Mouse (Mus musculus) left cerebral cortex, postnatal 14 days (tissue): Measurements from ENCODE around the gene Igf2bp2. TPM values are rescaled to one million over a fixed set of nuclear protein-coding genes. Genes with fewer than 3 reads are reported as not detected.
A peak's percentile ranks its signal among the peaks of the same experiment; 100 is the strongest.

Experiments
- DNase-seq, 2 experiments: peaks; one replicate each; pipeline ENCODE4 v3.0.0; 2021 to 2022; ENCODE audit warnings: low spot score in 2 of 2, mixed read lengths in 1 of 2
- intact Hi-C: fragments of 180-260 bp; cut with DNase I; formaldehyde crosslinking; loops from one replicate; pipeline ENCODE4 v1.15.1; 2025
- total RNA-seq, 2 experiments: library from RNA; stranded (reverse); gene quantifications; 2 replicates each; pipeline ENCODE4 v1.2.3; 2021

The Igf2bp2 gene
- total RNA-seq, 2 experiments from 2014 or later = 1.8 to 3.6 TPM

DNA sequence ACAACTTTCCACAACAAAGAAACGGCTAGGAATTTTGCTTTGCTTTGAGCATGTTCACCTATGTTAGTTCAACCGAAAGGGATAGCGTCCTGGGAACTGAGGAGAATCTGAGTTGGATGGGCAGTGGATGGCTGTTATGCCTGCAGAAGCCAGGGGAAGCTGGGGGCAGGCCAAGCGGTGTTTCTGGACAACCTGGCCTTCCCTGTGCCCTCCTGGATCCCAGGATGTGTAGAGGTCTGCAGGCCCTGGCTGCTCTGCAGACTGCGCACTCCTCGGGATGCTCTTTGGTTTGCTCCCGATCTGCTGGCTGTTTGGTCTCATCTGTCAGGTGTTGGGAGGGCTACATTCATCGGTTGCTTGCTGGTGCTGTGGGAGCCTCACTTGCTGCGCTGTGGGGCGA is 102.7 kb downstream of the Igf2bp2 start:
- intact Hi-C loops = no loop called here
- DNase-seq = no peak

DNA sequence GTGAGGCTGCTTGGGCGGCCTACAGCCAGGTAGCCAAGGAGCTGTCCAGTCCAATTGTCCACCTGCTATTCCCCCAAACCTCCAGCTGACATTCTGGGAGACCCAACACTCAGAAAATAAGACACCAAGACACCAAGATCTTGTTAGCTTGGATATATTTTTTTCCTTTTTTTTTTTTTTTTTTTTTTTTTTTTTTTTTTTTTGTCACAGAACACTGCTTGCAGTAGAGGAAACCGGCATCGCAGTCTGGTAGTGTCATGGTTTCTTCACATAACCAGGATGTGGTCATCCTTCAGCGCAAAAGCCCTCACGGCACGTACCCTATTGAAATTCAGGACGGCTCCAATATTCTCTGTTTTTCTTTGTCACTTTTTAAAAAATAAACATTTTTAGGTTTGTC is 104.2 kb downstream of the Igf2bp2 start:
- intact Hi-C loops = no loop called here
- no peak for DNase-seq

DNA sequence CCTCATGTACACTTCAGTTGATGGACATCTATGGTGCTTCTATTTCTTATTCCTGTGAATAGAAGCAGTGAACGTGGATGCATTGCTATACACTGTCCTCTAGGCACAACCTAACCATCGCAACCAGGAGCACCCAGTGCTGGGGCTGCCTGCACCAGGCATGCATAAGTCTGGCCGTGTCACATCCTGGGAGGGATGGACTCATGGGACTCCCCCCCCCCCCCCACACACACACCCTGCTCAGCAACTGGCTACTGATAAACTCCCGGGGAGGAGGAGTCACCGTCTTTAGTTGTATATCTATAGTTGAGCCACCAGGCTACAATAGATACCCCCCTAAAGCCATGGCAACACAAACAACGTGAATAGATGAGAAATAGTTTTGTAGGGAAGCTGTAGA is 105.6 kb downstream of the Igf2bp2 start:
- no peak for DNase-seq
- intact Hi-C loops = no loop called here

DNA sequence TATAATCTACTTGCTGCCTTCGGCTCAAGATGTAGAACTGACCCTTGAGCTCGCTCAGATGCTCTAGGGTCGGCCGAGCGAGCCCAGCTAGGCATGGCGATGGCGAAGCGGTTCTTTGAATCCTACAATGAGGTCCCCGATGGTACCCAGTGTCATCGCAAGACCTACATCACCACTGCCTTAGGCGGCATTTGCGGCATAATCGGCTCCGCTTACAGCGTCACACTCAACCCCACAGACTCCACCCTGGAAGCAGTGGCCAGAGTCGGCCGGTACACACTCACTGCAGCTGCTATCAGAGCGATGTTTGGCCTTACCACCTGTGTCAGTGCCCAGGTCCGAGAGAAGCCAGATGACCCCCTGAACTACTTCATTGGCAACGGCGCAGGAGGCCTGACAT is 109.7 kb downstream of the Igf2bp2 start:
- intact Hi-C loops = no loop called here
- no peak for DNase-seq

DNA sequence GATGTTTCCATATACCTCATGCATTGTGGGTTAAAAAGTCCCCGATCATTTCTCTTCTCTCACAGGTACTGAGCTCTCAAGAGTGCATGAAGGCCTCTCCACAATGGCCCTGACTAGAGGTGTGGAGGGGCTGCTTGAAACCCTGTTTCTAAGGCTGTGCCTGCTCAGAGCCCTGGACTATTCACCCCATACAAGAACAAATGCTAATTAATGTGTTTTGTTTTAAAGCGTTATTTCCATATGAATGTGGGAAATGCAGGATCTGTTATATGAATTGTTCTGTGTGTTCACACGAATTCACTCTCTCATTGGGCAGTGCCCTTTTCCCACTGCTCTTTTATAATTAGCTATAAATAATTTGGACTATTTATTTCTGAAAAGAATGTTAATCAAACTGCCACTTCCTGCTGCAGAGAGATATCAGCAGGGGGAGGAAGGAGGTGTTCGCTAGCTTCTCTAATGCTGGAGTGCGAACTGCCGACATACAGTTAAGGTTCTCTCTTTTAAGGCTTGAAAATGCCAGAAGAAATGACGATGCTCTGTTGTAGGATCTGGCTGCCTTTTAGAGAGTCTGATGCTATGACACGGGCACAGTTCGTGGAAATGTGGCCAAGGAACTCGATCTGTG is 116.2 kb downstream of the Igf2bp2 start:
- intact Hi-C loops = no loop called here
- DNase-seq = no peak

DNA sequence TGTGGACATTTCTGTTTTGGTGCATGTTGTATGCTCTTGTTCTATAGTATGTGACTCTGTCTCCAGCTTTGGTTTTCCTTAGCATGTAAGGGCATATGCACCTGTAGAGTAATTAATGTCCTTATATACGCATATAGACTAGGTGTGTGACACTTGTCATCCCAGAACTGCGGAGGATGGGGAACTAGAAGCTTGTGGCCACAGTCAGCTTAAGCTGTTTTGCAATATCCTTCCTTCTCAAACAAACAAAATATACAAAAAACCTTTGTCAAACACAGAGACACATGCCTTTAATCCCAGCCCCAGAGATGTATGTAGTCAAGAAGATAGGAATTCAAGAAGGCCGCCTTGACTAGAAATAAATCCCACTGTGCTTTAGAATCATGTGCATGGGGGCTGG is 117.2 kb downstream of the Igf2bp2 start:
- DNase-seq = no peak
- intact Hi-C loops = no loop called here

DNA sequence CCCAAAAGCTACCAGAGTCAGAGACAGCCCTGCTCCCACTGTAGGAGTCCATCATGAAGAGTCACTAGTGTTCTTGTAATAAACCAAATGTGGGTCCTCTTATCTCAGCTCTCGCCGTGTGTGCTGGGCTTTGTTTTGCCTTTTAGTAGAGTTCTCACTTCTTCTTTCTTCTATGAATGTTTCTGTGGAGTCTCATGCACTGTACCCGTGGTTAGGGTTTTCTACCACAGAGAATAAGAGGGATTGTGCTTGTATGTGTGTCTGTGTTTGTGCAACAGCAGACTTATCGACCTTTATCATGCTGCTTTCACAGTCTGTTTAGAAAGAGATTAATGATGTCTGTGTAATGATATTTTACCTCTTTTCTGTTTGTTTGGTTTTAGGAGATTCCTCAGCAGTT is 119.3 kb downstream of the Igf2bp2 start:
- intact Hi-C loops = no loop called here
- no peak for DNase-seq

DNA sequence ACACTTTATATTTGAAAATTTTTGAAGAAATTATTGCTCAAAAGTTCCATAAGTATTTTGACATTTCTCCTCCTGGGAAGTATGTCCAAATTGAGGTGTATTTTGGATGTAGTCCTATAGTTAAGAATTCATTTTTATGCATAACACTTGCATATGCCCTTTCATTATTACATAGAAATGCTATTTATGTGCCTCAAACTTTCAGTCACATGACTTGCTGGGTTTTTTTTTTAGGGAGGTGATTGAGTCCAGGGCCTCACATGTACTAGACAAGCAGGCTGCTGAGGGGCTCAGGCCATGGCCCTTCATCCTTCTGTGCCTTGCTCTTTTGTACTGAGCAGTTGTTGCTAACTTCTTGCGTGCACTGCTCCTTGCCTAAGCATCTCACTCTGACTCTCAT is 123.1 kb downstream of the Igf2bp2 start:
- intact Hi-C loops = no loop called here
- DNase-seq = no peak

DNA sequence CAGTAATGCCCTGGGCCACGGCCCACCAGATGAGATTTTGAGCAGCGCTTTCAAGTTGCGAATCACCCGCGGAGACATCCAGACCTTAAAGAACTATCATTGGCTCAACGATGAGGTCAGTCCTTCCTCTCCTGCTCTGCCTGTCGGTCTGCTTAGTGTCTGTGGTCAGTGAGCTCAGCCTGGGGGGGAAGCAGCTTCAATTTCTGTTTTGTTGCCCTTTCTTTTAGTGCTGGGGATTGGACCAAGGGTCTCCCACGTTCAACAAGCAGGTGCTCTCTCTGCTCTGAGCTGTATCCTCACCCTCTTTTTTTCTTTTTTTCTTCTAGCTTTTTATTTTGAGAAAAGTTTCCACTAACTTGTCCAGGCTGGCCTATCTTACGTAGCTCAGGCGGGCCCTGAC is 124.5 kb downstream of the Igf2bp2 start:
- DNase-seq = no peak
- intact Hi-C loops = no loop called here

DNA sequence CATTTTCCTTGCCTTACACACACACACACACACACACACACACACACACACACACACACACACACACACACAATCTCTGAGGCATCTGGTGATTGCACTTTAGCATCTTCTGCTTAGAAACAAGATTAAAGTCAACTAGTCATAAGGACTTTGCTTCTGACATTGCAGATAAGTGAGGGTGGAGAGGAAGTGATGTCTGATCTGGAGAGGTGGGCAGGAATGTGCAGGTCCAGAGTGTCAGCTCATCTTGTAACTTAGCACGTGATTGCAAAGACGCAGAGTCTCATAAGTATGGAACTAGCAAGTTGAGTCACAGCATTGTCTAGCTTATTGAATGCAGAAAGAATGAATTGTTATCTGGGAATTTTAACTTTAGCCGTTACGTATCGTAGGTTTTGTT is 135.6 kb downstream of the Igf2bp2 start:
- no peak for DNase-seq
- intact Hi-C loops = no loop called here

DNA sequence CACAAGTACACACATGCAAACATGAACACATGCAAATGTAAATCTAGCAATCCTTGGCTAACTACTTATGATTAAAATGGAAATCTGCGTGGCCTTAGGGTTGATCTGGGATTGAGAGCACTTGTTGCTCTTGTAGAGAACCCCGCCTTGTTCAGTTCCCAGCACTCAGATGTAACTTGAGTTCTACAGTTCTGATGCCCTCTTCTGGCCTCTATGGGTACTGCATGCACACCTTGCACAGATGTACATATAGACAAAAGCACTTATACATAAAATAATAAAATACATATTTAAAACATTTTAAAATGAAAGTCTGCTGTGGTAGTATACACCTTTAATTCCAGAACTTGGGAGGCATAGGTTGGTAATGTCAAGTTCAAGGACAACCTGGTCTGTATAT is 141.0 kb downstream of the Igf2bp2 start:
- peak in 1 of 2 experiments; percentile 28 for DNase-seq
- intact Hi-C loops = no loop called here

DNA sequence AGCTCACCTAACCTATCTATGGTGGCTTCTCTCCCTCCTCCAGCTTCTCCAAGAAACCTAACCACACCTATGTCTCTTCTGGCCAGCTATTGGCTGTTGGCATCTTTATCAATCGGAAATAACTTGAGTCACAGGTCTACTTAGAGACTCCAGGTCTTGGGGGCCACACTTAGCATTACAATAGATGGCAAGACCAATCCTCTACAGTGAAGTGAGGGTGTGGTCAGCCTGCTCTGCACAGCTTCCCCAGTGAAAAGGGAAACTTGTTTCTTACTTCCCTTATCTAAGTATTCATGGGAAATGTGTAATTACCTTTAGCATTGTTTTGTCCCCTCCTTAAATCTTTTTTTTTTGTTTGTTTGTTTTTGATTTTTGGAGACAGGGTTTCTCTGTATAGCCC is 147.5 kb downstream of the Igf2bp2 start:
- no peak for DNase-seq
- intact Hi-C loops = no loop called here

DNA sequence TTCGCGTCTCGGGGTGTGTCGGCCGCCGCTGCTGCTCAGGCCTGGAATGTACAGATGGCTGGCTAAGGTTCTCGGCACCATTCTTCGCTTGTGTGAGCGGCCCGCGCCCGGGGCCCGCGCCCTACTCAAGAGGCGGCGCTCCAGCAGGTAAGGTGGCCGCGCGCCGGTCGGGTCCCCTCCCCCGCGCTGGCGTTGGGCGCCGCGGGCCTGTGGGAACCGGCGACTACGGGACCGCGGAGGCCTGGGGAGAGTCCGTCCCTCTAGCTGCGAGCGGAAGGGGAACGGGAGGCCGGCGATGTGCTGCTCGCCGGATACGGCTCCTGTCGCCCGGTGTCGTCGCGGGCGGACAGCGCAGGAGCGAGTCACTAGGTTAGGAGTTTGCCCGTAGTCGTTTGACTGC is 153.5 kb downstream of the Igf2bp2 start:
- intact Hi-C loops = loop anchor here (5.0 kb wide), 1 partner anchor 172 kb away; no protein-coding TSS in a partner anchor
- DNase-seq = no peak

DNA sequence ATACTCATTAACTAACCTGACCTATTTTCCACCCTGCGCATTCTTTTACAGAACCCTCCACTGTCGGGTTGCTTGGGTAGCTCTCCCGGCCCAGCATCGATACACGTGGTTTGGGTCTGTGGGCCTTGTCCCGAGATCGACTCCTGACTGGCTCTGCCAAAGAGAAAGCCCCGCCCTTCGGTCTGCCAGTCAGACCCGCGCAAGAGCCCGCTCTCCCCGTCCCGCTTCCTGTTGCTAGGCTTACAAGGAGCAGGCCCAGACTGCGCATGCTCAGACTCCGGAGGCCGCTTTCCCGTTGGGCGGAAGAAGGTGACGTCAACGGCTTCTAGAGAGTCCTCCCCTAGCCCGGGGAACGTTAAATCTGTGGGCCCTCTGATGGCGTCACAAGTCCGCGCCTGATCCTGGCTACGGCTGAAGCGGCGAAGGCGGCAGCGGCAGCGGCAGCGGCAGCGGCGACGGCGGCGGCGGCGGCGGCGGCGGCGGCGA is 154.0 kb downstream of the Igf2bp2 start, which contains the start of gene Senp2:
TSS of gene Senp2 (plus strand) at position 386 of the 486 bp plus-strand sequence.
- intact Hi-C loops = loop anchor here (5.0 kb wide), 1 partner anchor 172 kb away; no protein-coding TSS in a partner anchor
- peak; percentile 100 for DNase-seq

Other genes with a start within 250 kb of the Igf2bp2 start
- gene Tmem41a, start 215.7 kb downstream of the Igf2bp2 start, total RNA-seq = 10 to 100 TPM; 15.9 to 17.5 TPM
- under 1 TPM; 0.48 to 0.57 TPM for gene Liph, start 167.6 kb downstream of the Igf2bp2 start, total RNA-seq
- gene Senp2, start 153.8 kb downstream of the Igf2bp2 start, total RNA-seq = 100 to 1,000 TPM in 1 of 2 experiments, 10 to 100 TPM in 1; 99.7 to 111 TPM
- 10 to 100 TPM; 70.6 to 79.9 TPM for gene Tra2b, start 102.7 kb upstream of the Igf2bp2 start, total RNA-seq